Mouse (Mus musculus) lung, postnatal 0 days (tissue): ENCODE measurements around the gene Cox7a1.

Experiments
- CTCF ChIP-seq: IDR thresholded peaks from 2 replicates; pipeline ENCODE4 v1.5.1; 2016; ENCODE audit warnings: antibody characterized with exemption, mild to moderate bottlenecking
- EP300 ChIP-seq: IDR thresholded peaks from 2 replicates; pipeline ENCODE4 v1.6.1; 2016; ENCODE audit warnings: antibody characterized with exemption, mild to moderate bottlenecking, control low read depth

DNA sequence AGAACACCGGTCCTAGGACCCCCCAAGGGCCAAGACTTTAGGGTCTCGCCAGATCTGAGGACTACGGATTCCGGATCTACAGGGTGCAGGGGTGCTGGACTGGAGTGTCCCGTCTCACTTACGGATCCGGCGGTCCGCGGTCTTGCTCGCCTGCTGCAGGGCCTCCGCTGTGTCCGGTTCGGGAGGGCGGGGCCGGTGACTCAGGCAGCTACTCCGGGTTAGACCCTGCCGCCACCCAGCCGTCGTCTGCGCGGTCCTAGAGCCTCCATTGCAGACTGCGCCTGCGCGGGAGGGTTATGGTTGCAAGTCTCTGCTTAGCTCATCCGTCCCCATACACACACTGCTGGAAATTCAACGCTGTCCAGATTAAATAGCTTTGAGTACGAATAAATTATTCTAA lies 10.9 kb downstream of the Cox7a1 start:
- TF ChIP-seq CTCF = no peak
- TF ChIP-seq EP300 = no peak
